Mouse (Mus musculus): ENCODE measurements around the gene Gm5150.
"Not testable (repeated sequence)": the region's sequence is repeated elsewhere in the genome, so short reads cannot be mapped to it uniquely, and the experiment has no call there.

Gm5150 gene

GRCm38 (mm10) chr3:16006215-16006614 is at the start of gene Gm5150:
Gm5150 (minus strand) TSS chr3:16006437.
- no peak for DNase-seq

- DNase-seq, result not testable (repeated sequence)
These were observed 45.5 kb upstream of the Gm5150 start for GRCm38 (mm10) chr3:16051736-16052135.

DNA sequence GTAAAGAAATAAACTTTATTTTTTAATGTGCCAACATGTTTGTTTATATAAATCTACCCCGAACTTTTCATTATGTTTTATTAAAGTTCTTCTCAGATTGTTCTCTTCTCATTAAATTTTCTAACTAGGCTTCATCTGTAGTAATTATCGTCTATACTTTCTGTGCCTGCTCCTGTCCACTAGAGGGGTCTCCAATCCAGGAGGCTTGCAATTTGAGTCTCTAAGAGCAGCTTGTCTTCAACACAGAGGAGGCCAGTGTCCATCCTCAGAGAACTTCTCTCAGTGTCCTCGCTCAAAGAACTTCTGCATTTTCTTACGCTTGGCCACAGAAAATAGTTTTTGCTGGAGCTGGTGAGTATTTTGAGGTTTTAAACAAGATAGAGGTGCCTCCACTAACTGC is 41.1 kb upstream of the Gm5150 start:
- no peak for DNase-seq

- no peak for DNase-seq
These were observed 37.1 kb upstream of the Gm5150 start for GRCm38 (mm10) chr3:16043315-16043714.

GRCm38 (mm10) chr3:16024988-16025387 is 18.8 kb upstream of the Gm5150 start:
- peak; percentile 14 for DNase-seq

DNA sequence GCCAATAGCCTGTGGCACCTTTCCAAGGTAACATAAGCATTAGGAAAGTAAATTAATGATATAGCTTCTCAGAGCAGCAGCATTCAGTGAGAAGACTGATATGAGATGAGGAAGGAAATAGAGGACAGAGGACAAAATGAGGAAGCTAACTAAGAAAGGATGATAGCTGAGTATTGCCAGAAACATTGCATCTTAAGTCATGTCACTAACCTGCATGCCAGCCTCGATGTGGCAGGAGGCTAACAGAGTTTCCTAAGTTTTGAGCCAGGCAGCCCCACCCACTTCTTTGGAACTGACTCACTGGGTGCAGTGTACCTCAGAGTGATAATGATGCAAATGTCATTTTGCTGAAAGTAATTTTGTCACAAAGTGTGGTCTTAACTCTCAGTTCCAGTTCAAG is 16.0 kb upstream of the Gm5150 start:
- DNase-seq, result no peak

GRCm38 (mm10) chr3:16014456-16014855 is 8.2 kb upstream of the Gm5150 start:
- DNase-seq, result not testable (repeated sequence)

DNA sequence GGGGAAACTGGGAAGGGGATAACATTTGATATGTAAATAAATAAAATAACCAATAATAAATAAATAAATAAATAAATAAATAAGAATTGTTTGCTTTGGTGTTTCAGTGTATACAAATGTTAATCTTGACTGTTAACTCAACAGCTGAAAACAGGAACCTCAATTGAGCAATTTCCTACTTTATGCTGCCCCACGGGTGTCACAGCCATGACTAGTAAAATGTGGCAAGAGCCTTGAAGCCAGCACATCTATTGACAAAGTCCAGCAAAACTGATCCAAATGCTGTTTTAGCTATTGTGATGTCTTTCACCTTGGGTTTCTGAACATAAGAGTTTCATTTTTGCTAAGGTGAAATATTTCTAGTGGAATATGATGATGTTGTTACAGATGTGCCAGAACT is 1.6 kb upstream of the Gm5150 start:
- DNase-seq, result no peak

DNA sequence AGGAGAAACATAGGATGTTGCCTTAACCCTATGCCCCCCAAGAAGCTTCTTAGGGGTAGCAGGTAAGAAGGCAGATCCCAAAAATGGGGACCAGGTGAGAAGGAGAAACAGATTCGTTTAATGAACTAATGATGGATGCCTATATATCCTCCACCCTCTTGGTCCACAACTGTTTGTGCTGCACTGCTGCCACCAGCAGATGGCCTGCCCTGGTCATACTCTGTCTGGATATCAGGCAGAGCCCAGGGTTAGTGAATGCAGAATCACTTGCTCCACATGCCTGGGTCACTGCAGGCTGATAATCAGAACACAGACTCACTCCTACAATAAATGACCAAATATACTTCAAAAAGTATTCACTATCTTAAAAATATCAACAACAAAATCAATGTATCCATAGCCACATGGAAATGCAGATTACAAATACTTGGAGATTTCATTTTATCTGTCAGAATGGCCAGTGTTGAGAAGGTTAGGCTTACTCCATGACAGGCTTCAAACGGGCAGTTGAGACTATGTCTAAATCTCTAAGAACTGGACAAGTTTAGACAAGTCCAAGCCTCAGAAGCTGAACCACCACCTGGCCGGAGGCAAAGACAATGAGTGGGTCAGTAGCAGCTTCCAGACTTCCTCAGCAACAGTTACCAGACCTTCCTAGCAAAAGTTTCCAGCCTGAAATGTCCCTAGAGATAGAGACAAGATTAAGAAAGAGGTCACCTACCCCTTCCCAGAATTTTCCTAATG is 2.2 kb downstream of the Gm5150 start:
- DNase-seq, result no peak

DNA sequence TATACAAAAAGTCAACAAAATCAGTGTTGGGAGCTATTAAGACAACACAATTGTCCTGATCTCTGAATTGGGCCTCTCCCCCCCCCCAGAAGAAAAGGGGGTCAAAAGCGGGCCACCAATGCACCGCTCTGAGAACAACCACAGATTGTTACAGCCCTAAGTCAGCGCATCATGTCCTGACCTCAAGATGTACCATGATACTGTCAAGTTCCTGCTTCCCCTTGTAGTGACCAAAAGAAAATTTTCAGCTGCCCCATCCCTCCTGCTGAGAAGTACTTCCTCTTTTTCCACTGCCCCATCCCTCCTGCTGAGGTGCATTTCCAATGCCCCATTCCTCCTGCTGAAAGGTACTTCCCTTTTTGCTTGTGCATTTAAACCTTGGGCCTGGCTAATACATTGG is 6.8 kb downstream of the Gm5150 start:
- not testable (repeated sequence) for DNase-seq

DNA sequence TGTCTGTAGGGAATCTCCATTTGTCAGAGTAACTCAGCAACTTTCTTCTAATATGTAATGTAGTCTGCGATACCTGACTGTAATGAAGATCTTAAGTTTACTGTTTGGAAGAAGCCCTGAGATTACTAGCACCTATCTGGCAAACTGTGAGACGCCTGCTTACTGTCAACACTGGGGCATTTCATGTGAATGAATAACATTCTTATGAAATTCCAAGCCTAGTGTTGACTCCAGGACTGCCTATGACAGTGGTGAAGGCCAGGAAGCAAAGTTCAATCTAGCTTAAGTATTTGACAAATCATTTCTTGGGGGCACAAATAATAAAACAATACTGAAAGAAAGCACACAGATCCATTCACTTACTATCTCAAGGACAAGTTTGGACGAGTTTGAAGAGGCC is 24.0 kb downstream of the Gm5150 start:
- DNase-seq, result no peak

DNA sequence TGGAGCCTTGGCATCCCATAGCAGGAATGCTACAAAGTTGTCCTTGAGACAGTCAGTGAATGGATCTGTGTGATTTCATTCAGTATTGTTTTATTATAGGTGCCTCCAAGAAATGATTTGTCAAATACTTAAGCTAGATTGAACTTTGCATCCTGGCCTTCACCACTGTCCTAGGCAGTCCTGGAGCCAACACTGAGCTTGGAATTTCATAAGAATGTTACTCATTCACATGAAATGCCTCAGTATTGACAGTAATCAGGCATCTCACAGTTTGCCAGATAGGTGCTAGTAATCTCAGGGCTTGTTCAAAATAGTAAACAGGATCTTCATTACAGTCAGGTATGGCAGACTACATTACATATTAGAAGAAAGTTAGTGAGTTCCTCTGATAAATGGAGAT is 49.3 kb downstream of the Gm5150 start:
- DNase-seq, result no peak

All from thymus, postnatal 25 days (tissue).